Mouse (Mus musculus): ENCODE data around the gene Snrpd3. TPM values are rescaled to one million over a fixed set of nuclear protein-coding genes. Genes with fewer than 3 reads are reported as not detected.
"Not testable (repeated sequence)": the region's sequence is repeated elsewhere in the genome, so short reads cannot be mapped to it uniquely, and the experiment has no call there.

Gene Snrpd3
- total RNA-seq, 2 experiments from 2014 or later: 74.2 to 113 TPM

DNA sequence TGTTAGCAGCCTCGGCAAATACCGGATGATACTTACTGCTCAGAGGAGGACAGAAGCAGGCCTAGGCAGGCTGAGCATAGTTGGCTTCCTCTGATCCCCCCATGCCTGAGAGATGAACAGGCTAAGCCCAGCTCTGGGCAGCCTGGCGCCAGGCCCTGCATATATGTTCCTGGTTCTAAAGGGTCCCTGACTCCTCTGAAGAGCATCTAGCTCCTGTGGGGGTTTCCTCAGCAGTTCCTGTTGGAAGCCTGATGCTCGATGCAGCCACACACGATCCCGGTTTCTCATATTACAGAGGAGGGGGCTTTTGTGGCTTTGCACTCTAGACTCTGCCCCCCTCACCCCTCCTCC, 43.2 kb downstream of the Snrpd3 start:
- no peak for ATAC-seq (replicated peaks; ENCODE audit: low FRiP score, low TSS enrichment, poor library complexity, severe bottlenecking)

DNA sequence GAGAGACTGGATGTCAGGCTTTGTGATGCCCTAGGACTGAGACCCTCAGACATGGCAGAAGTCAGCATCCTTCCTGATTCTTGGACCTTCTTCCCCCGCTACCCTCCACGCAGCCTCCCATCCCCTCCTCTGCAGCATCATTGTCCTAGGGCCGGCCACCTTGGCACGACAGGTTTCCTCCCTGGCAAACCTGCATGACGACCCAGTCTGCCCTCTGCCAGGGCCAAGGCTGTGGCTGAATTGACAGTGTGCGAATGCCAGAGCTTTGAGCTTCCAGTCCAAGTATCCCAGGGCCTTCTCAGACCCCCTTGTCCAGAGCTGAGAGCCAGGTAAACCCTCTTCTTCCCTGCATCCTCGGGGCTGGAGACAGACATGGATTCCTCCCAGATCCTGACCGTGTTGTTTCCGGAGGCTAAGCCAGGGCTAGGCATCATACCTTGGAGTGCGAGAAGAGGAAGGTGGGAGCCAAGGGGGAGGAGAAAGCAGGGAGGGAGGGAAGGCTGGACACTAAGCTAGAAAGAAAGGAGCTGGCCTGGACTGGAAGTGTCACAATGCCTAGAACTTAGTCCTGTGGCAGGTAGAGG, 43.8 kb downstream of the Snrpd3 start, which contains the start of gene Ggt1:
Ggt1 (plus strand) TSS at position 534 of the 584 bp plus-strand sequence.
- ATAC-seq (replicated peaks; ENCODE audit: low FRiP score, low TSS enrichment, poor library complexity, severe bottlenecking): no peak

DNA sequence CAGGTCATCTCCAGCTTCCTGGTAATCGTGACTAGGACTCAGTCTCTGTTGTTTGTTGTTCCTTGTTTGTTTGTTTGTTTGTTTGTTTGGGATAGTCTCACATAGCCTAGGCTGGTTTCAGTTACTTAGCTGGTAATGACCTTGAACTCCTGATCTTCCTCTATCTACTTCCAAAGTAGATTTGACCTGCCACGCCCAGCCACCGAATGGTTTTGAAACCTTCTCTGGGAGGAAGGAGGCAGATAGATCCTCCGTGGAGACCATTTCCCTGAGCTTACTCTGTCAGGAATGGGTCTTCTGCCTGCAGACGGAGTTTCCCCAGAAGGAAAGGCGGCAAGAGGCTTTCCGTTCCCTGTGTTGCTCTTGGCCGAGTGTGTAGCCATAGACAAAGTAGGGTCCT, 45.2 kb downstream of the Snrpd3 start:
- ATAC-seq (replicated peaks; ENCODE audit: low FRiP score, low TSS enrichment, poor library complexity, severe bottlenecking): no peak

DNA sequence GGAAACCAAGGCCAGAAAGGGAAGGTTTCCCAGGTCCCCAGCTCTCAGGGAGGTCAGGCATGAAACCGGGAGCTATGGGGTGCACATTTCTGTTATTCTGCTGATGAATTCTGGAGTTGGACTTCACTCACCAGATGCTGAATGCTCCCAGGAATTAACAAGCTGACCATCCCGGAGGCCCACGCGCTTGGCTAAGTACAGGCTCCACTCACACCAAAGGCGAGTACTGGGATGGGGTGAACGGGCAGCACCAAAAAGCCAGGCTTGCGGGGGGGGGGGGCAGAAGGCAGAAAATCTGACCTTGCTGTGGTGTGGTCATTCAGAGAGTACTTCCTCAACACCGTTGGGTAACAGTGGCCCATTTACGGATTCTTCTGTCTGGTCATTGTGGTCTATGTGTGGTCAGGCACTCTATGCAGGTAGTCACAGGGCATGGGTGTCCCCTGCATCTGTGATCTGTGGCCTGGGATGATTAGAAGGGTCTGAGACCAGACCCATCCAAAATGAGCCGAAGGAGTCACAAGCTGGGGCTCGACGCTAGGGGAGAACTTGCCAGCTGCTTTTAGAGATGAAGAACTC, 47.4 kb downstream of the Snrpd3 start:
- no peak for ATAC-seq (replicated peaks; ENCODE audit: low FRiP score, low TSS enrichment, poor library complexity, severe bottlenecking)

GRCm38 (mm10) chr10:75565436-75565835, 48.1 kb downstream of the Snrpd3 start:
- ATAC-seq (replicated peaks; ENCODE audit: low FRiP score, low TSS enrichment, poor library complexity, severe bottlenecking): no peak; the same call in 1 of the 2 replicates

DNA sequence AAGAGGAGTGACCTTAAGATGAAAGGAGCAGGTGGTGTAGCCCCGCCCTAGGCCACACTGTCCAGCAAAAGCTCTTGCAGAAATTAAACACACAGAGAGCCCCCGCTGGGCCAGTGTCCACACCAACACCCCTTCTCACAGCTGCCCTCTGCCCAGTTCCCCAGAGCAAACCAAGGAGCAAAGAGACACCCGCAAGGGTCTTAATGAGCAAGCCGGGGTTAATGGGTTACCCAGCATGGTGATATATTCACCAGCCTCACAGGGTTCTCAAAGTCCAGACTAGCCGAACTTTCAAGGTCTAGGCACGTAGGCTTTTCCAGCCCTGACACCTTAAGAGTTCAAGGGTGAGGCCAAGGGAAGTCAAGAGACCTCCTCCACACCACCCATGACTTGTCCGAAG, 48.6 kb downstream of the Snrpd3 start:
- ATAC-seq (replicated peaks; ENCODE audit: low FRiP score, low TSS enrichment, poor library complexity, severe bottlenecking): 0 out of 2 replicates have a peak, but pooled peaks have one; percentile 2

DNA sequence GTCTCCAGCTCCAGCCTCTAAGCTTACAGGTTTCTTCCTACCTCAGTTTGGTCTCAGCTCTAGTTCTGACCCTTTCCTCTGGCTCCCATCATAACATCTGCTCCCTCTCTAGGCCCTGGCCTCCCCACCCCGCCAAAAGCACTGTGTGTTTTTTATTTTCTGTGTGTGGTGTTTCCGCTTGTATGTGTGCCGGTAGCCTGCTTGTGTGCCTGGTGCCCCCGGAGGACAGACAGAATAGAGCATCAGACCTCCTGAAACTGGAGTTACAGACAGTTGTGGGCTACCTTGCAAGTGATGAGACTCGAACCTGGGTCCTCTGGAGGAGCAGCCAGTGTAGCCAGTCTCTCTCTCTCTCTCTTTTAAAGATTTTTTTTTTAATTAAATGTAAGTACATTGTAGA, 49.0 kb downstream of the Snrpd3 start:
- peak; percentile 29; the same call in 1 of the 2 replicates for ATAC-seq (replicated peaks; ENCODE audit: low FRiP score, low TSS enrichment, poor library complexity, severe bottlenecking)

- not testable (repeated sequence) for ATAC-seq (replicated peaks; ENCODE audit: low FRiP score, low TSS enrichment, poor library complexity, severe bottlenecking)
Observed at GRCm38 (mm10) chr10:75566765-75567164, 49.4 kb downstream of the Snrpd3 start.

GRCm38 (mm10) chr10:75568029-75568428, 50.7 kb downstream of the Snrpd3 start:
- ATAC-seq (replicated peaks; ENCODE audit: low FRiP score, low TSS enrichment, poor library complexity, severe bottlenecking): no peak

DNA sequence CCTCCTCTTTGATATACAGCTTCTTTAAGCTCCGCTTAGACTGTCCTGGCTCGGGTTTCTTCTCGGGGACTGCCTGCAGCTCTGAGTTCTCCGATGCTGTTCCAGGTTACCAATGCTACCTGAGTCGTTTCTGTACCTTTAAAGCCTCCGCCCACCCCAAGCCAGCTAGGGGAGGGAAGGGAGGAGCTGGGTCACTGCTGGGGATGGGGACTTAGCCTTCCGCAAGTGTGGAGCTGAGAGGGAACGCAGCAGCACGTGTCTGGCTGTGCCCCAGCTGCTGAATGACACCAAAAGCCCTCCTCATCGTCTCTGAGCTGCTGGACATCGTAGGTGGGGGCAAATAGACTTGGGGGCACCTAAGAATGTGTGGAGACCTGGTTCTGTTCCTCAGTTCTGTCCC, 51.1 kb downstream of the Snrpd3 start:
- ATAC-seq (replicated peaks; ENCODE audit: low FRiP score, low TSS enrichment, poor library complexity, severe bottlenecking): no peak

GRCm38 (mm10) chr10:75568851-75569250, 51.5 kb downstream of the Snrpd3 start:
- no peak for ATAC-seq (replicated peaks; ENCODE audit: low FRiP score, low TSS enrichment, poor library complexity, severe bottlenecking)

DNA sequence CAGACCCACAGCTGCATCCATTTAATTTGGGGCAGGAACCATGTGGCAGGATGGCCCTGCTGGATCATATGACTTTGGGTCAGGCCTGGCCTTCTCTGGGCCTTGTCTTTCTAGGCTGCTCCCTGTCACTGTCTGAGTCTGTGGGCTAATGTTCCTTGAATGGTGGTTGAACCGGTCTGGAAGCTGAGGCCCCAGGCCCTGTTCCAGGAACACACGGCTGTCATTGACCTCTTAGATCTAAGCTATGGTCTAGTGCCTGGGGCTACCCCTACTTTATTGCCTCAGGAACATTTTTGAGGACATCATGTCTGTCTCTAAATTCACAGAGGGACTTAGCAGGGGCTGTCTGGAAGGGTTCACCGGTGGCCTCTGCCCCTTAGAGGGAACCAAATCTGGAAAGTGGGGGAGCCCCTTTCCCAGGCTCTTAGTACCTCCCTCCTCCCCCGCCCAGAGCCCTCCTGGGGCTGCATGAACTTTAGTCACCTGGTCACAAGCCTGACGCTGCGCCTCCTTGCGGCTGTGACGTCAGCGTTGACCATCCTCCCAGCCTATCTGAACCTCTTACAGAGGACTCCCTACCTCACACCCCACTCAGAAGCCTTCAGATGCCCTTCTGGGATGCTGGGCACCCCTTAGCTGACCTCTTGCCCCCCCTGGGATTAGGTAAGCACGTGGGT, 53.8 kb downstream of the Snrpd3 start:
- ATAC-seq (replicated peaks; ENCODE audit: low FRiP score, low TSS enrichment, poor library complexity, severe bottlenecking): no peak

DNA sequence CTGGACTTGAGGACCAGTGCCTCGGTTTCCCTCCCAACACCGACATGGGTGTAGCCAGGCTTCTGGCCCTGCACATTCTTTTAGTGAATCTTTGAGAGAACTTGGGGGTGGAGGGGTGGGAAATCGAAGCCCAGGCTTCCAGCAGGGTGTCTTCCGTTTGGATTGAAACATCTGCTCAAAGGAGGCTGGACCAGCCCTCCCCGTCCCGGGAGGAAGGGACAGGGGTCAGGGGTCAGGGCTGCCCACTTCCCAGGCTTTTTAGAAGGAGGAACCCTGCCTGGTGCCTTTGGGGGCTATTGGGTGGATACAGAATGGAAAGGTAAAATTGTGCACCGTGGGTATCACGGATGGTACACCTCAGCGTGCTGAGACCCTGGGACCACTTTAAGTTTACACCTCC, 54.6 kb downstream of the Snrpd3 start:
- no peak for ATAC-seq (replicated peaks; ENCODE audit: low FRiP score, low TSS enrichment, poor library complexity, severe bottlenecking)

GRCm38 (mm10) chr10:75573181-75573580, 55.8 kb downstream of the Snrpd3 start:
- ATAC-seq (replicated peaks; ENCODE audit: low FRiP score, low TSS enrichment, poor library complexity, severe bottlenecking): no peak

GRCm38 (mm10) chr10:75573965-75574364, 56.6 kb downstream of the Snrpd3 start:
- ATAC-seq (replicated peaks; ENCODE audit: low FRiP score, low TSS enrichment, poor library complexity, severe bottlenecking): no peak

GRCm38 (mm10) chr10:75579129-75579528, 61.8 kb downstream of the Snrpd3 start:
- ATAC-seq (replicated peaks; ENCODE audit: low FRiP score, low TSS enrichment, poor library complexity, severe bottlenecking): no peak

DNA sequence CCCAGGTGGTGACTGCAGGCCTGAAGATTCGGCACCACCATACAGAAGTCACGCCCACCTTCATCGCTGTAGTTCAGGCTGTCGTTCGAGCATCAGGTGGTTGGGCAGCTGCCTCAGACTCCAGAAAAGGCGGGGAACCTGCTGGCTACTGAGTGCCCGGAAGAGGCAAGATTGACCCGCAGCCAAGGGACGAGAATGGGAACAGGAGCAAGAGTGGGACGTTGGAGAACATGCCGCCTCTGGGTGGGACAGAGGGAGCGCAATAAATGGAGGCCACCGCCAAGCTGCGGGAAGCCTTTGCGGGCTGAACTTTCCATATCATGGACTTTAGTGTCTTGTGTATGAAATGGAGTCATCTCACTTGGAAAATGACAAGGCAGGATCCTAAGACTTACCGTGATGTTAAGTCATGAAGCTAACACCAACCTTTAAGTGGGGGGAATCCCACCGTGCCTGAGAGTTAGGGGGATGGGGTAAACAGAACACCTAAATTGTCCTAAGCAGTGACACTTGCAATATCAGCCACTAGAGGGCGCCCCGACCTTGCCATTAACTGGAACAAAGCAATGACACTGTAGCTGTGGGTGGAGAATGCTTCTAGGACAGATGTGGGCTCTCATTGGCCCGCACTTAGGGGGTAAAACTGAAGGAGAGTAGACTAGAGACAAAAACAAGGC, 68.7 kb downstream of the Snrpd3 start:
- ATAC-seq (replicated peaks; ENCODE audit: low FRiP score, low TSS enrichment, poor library complexity, severe bottlenecking): peak; percentile 64

DNA sequence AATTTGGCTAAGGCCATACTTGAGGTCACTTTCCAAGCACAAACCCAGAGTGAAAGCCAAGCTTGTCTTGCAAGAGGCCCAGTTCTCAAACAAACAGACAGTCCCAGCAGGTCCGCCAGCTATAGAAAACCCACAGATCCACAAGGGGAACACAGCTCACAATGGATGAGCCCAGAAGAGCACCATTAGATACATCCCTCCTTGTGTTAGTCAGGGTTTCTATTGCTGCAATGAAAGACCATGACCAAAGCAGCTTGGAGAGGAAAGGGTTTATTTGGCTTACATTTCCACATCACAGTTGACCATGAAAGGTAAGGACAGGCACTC, 69.2 kb downstream of the Snrpd3 start:
- ATAC-seq (replicated peaks; ENCODE audit: low FRiP score, low TSS enrichment, poor library complexity, severe bottlenecking): no peak

Measured in megakaryocyte-erythroid progenitor cell, adult 5-6 weeks (primary cell).